Mouse (Mus musculus): ENCODE measurements at regions not wholly inside any gene's neighbourhood (a gene's known extent, or its start where the extent isn't known, plus 50 kb on each side); places are given as distances from the start of the nearest gene placed in this dataset.
A peak's percentile ranks its signal among the peaks of the same experiment; 100 is the strongest.

DNA sequence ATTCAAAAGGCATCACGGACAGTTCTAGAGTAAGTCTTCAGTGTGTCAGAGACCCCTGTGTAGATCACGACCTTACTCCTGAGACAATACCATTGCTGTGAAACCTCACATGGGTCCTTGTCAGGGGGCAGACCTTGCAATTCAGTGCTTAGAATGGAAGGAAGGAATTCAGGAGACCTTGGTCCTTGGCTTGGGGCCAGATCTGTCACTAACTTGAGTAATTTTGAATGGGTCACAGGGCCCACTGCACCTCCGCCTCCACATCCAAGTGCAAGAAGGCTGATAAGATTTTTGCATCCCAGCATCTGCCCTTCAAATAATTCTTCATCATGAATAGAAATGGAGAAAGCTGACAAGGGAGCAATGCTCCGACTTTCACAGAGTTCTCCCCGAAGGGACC, 202.6 kb downstream of the Wdr11 start:
- H3K4me1 ChIP-seq (replicated peaks; ENCODE audit: control insufficient read depth, insufficient read depth, low read length), result peaks cover 9% of the 10 kb centered on the region; the same call in 1 of the 2 replicates
- ATAC-seq, result no peak
- H3K27me3 ChIP-seq (replicated peaks; ENCODE audit: control insufficient read depth, insufficient read depth, low read length), result 0 out of 2 replicates have a peak, but pooled peaks cover 2% of the 10 kb centered on the region
- no peak overlapping the region for H3K9ac ChIP-seq (replicated peaks; ENCODE audit: low read depth, low read length)
- no peak overlapping the region for H3K27ac ChIP-seq (ENCODE audit: low read length)
- H3K36me3 ChIP-seq (ENCODE audit: control insufficient read depth, insufficient read depth), result no peaks in the 10 kb centered on the region
- WGBS, result 58% methylated on average over 5 of the region's 5 CpGs
- no peaks in the 10 kb centered on the region for H3K9me3 ChIP-seq (ENCODE audit: control insufficient read depth, low read length)
- no peak overlapping the region for H3K4me2 ChIP-seq (ENCODE audit: low read length)
- H3K4me3 ChIP-seq (replicated peaks; ENCODE audit: low read length), result no peak overlapping the region

DNA sequence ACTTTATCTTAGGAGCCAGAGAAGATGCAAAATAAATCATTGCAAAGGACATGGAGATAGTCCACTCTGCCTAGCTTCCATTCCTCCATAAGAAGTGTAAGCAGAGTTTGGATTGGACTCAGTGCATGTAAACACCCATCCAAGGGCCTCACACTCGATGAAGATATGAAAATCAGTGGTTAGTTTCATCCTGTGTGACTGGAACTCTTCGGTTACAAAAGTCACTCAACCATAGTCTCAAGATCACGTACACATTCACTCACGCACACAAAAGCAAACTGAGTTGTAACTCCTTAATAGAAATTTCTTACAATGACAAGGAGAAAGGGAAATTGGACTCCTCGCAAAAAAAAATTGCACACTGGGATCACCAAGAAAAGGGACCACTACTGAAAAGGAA, 206.9 kb downstream of the Wdr11 start:
- no peaks in the 10 kb centered on the region for H3K9me3 ChIP-seq (ENCODE audit: control insufficient read depth, low read length)
- peaks cover 14% of the 10 kb centered on the region for H3K4me1 ChIP-seq (replicated peaks; ENCODE audit: control insufficient read depth, insufficient read depth, low read length)
- H3K4me3 ChIP-seq (replicated peaks; ENCODE audit: low read length), result no peak overlapping the region
- H3K9ac ChIP-seq (replicated peaks; ENCODE audit: low read depth, low read length), result no peak overlapping the region
- no peaks in the 10 kb centered on the region for H3K27me3 ChIP-seq (replicated peaks; ENCODE audit: control insufficient read depth, insufficient read depth, low read length)
- no peak overlapping the region for H3K4me2 ChIP-seq (ENCODE audit: low read length)
- H3K27ac ChIP-seq (ENCODE audit: low read length), result no peak overlapping the region
- WGBS, result 88% methylated on average over 5 of the region's 5 CpGs
- no peak for ATAC-seq
- H3K36me3 ChIP-seq (ENCODE audit: control insufficient read depth, insufficient read depth), result no peaks in the 10 kb centered on the region

DNA sequence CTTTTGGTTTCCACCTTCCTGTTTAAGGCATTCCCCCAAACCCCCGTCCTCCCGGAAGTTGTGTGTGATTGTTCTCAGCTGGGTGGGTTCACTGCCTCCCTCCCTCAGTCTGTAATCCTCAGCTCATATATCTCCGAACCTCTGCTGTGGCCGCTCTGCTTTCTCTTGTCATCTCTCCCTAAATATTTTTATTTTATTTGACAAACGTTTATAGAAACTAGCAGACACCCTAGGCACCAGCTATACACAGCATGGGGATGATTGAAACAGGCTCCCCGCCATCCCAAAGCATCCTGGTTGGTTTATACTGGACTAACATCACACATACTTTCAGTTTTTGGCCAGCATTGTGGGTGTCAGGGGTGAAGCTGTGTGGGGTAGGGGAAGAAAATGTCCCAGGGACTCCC, 208.8 kb downstream of the Wdr11 start:
- ATAC-seq, result no peak
- 74% methylated on average over 6 of the region's 6 CpGs for whole genome bisulfite sequencing
- H3K27ac ChIP-seq (ENCODE audit: low read length), result no peak overlapping the region
- H3K4me2 ChIP-seq (ENCODE audit: low read length), result no peak overlapping the region
- no peak overlapping the region for H3K4me3 ChIP-seq (replicated peaks; ENCODE audit: low read length)
- H3K27me3 ChIP-seq (replicated peaks; ENCODE audit: control insufficient read depth, insufficient read depth, low read length), result no peaks in the 10 kb centered on the region
- no peaks in the 10 kb centered on the region for H3K36me3 ChIP-seq (ENCODE audit: control insufficient read depth, insufficient read depth)
- H3K4me1 ChIP-seq (replicated peaks; ENCODE audit: control insufficient read depth, insufficient read depth, low read length), result peaks cover 14% of the 10 kb centered on the region
- no peaks in the 10 kb centered on the region for H3K9me3 ChIP-seq (ENCODE audit: control insufficient read depth, low read length)
- no peak overlapping the region for H3K9ac ChIP-seq (replicated peaks; ENCODE audit: low read depth, low read length)

DNA sequence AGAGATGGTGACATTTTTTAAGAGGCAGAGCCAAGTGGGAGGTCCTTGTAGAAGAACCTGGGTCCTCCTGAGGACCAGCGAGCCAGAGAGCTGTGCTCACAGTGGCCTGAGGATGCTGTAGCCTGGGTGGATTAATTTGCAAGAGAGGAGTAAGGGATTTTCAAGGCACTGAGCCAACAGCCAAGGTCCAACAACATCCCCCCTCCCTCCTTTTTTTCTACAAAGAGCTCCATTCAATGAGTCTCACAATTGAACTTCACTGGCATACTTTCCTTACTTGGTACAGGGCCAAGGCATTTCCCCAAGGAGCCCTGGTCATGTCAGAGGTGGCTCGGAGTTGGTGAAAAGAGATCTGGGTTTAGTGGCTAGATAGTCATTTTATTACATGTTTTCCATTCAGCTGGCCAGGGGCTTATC, 209.8 kb downstream of the Wdr11 start:
- ATAC-seq, result peak; percentile 80
- Histone ChIP-seq H3K36me3 (ENCODE audit: control insufficient read depth, insufficient read depth) (no peaks in the 10 kb centered on the region), H3K27me3 (replicated peaks; ENCODE audit: control insufficient read depth, insufficient read depth, low read length) (no peaks in the 10 kb centered on the region), H3K9ac (replicated peaks; ENCODE audit: low read depth, low read length) (no peak overlapping the region), H3K4me3 (replicated peaks; ENCODE audit: low read length) (no peak overlapping the region), H3K4me1 (replicated peaks; ENCODE audit: control insufficient read depth, insufficient read depth, low read length) (peaks cover 14% of the 10 kb centered on the region), H3K27ac (ENCODE audit: low read length) (no peak overlapping the region), H3K4me2 (ENCODE audit: low read length) (no peak overlapping the region), H3K9me3 (ENCODE audit: control insufficient read depth, low read length) (no peaks in the 10 kb centered on the region)
- 13% methylated on average over 2 of the region's 2 CpGs for WGBS

DNA sequence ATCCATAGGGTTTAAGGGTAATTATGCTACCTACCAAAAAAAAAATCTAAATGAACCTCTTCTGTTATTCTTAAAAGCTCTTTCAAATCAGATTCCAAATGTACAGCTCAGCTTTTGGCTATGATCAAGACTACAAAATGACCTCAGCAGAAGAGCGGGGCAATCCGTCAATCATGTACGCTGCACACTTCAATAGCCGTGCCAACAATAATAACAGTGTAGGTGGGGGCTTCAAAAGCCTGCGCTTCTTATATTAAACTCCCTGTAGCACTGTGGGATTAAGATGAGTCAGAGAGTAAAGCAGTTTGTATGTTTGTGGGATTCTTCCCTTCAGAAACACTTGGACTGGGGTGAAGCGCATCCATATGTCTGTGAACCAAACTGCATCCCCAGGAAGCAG, 210.5 kb downstream of the Wdr11 start:
- WGBS, result 23% methylated on average over 6 of the region's 6 CpGs
- no peak overlapping the region for H3K4me3 ChIP-seq (replicated peaks; ENCODE audit: low read length)
- H3K4me2 ChIP-seq (ENCODE audit: low read length), result no peak overlapping the region
- no peak overlapping the region for H3K27ac ChIP-seq (ENCODE audit: low read length)
- no peaks in the 10 kb centered on the region for H3K27me3 ChIP-seq (replicated peaks; ENCODE audit: control insufficient read depth, insufficient read depth, low read length)
- H3K9ac ChIP-seq (replicated peaks; ENCODE audit: low read depth, low read length), result no peak overlapping the region
- peaks cover 14% of the 10 kb centered on the region for H3K4me1 ChIP-seq (replicated peaks; ENCODE audit: control insufficient read depth, insufficient read depth, low read length)
- ATAC-seq, result no peak
- no peaks in the 10 kb centered on the region for H3K9me3 ChIP-seq (ENCODE audit: control insufficient read depth, low read length)
- H3K36me3 ChIP-seq (ENCODE audit: control insufficient read depth, insufficient read depth), result no peaks in the 10 kb centered on the region

DNA sequence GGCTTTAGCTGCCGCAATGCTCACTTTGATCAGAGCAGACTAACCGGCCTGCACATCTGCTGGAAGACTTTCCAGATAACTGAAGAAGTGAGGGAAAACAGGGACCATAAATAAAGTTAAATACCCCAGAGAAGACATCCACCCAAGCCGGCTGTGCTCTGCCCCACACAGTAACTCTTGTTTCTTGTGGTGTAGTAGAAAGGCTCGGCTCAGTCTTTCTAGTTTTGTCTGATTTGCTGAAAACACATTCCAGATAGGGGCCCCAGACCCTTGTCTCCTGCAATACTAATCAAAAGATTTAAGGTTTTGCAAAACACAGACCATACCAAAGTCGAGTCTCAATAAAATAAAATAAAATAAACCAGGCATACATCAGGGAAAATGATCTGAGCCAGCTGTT, 213.7 kb downstream of the Wdr11 start:
- 92% methylated on average over 5 of the region's 5 CpGs for WGBS
- Histone ChIP-seq H3K4me1 (replicated peaks; ENCODE audit: control insufficient read depth, insufficient read depth, low read length) (peaks cover 14% of the 10 kb centered on the region), H3K27me3 (replicated peaks; ENCODE audit: control insufficient read depth, insufficient read depth, low read length) (no peaks in the 10 kb centered on the region), H3K9me3 (ENCODE audit: control insufficient read depth, low read length) (no peaks in the 10 kb centered on the region), H3K9ac (replicated peaks; ENCODE audit: low read depth, low read length) (no peak overlapping the region), H3K36me3 (ENCODE audit: control insufficient read depth, insufficient read depth) (no peaks in the 10 kb centered on the region), H3K4me2 (ENCODE audit: low read length) (no peak overlapping the region), H3K27ac (ENCODE audit: low read length) (no peak overlapping the region), H3K4me3 (replicated peaks; ENCODE audit: low read length) (no peak overlapping the region)
- no peak for ATAC-seq

DNA sequence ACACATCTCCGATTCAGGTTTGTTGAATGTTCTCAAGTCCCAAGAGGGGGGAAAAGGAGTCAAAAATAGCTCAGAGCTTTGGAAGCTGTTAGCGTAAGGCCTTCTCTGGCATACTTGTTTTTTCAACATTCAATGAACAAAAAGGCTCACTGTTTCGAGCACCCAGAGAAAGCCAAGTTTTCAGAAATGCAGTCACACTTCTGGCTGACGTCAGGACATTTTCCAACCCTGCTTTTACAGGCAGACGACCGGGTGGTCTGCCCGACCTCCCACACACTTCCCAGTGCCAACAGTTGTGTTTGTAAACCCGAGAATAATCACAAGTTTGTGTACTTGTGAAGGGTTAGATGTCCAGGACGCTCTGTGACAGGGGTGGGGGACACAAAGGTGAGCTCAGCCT, 218.5 kb downstream of the Wdr11 start:
- H3K4me1 ChIP-seq (replicated peaks; ENCODE audit: control insufficient read depth, insufficient read depth, low read length), result no peaks in the 10 kb centered on the region
- ATAC-seq, result no peak; the same call in 1 of the 2 replicates
- WGBS, result 49% methylated on average over 9 of the region's 9 CpGs
- H3K27me3 ChIP-seq (replicated peaks; ENCODE audit: control insufficient read depth, insufficient read depth, low read length), result no peaks in the 10 kb centered on the region
- no peak overlapping the region for H3K4me3 ChIP-seq (replicated peaks; ENCODE audit: low read length)
- no peak overlapping the region for H3K4me2 ChIP-seq (ENCODE audit: low read length)
- no peak overlapping the region for H3K9ac ChIP-seq (replicated peaks; ENCODE audit: low read depth, low read length)
- no peaks in the 10 kb centered on the region for H3K36me3 ChIP-seq (ENCODE audit: control insufficient read depth, insufficient read depth)
- no peaks in the 10 kb centered on the region for H3K9me3 ChIP-seq (ENCODE audit: control insufficient read depth, low read length)
- H3K27ac ChIP-seq (ENCODE audit: low read length), result no peak overlapping the region

DNA sequence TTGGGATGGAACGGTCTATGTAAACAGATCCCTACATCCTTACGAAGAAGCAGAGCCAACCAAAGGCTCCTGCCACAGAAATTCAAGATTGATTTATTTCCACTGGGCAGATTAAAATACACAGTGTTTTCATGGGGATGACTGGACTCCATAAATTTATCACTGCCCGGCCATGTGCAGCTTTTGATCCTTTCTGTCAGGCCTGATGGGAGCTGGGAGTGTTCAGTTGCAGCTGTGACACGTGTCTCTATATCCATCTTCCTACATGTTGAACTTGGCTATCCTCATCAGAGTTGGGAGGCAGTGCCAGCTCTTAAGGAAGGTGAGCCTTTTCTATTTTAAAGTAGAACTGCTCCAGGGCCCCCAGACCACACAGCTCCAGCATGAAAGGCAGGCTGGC, 218.9 kb downstream of the Wdr11 start:
- Histone ChIP-seq H3K27me3 (replicated peaks; ENCODE audit: control insufficient read depth, insufficient read depth, low read length) (no peaks in the 10 kb centered on the region), H3K27ac (ENCODE audit: low read length) (no peak overlapping the region), H3K36me3 (ENCODE audit: control insufficient read depth, insufficient read depth) (no peaks in the 10 kb centered on the region), H3K4me3 (replicated peaks; ENCODE audit: low read length) (no peak overlapping the region), H3K9ac (replicated peaks; ENCODE audit: low read depth, low read length) (no peak overlapping the region), H3K9me3 (ENCODE audit: control insufficient read depth, low read length) (no peaks in the 10 kb centered on the region), H3K4me2 (ENCODE audit: low read length) (no peak overlapping the region), H3K4me1 (replicated peaks; ENCODE audit: control insufficient read depth, insufficient read depth, low read length) (no peaks in the 10 kb centered on the region)
- ATAC-seq, result no peak
- WGBS, result 77% methylated on average over 4 of the region's 4 CpGs

DNA sequence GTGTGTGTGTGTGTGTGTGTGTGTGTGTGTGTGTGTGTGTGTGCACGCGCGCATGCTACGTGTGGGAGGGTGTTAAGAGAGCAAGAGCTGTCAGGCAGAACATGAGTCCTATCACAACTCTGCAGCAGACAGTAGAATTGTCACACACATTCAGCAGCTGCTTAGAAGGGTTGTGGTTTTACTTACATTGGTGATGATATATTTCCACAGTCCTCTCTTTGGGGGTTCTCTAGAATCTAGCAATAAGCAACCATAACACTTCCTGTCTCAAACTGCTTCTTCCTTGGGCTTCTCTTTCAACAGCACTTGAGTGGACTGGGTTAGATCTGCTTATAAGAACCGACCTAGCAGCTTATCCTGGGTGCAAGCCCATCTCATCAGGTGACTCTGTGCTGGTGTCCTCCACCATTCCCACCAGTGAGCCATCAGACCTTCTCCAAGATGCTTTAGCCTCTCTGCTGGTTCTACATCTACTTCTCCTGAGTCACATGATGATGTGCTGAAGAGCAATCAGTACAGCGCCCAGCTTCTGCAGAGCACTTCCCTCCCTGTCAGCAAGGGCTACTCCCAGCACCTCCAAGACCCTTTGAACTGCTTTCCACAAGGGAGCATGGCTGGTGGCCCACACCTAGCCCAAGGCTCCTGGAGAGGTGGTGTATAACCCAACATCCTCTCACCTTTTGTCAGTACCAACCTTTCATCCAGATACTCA, 222.6 kb downstream of the Wdr11 start:
- no peaks in the 10 kb centered on the region for H3K4me1 ChIP-seq (replicated peaks; ENCODE audit: control insufficient read depth, insufficient read depth, low read length)
- H3K9ac ChIP-seq (replicated peaks; ENCODE audit: low read depth, low read length), result no peak overlapping the region
- no peaks in the 10 kb centered on the region for H3K9me3 ChIP-seq (ENCODE audit: control insufficient read depth, low read length)
- no peak for ATAC-seq
- no peak overlapping the region for H3K27ac ChIP-seq (ENCODE audit: low read length)
- H3K27me3 ChIP-seq (replicated peaks; ENCODE audit: control insufficient read depth, insufficient read depth, low read length), result no peaks in the 10 kb centered on the region
- 88% methylated on average over 6 of the region's 6 CpGs for WGBS
- H3K4me3 ChIP-seq (replicated peaks; ENCODE audit: low read length), result no peak overlapping the region
- no peak overlapping the region for H3K4me2 ChIP-seq (ENCODE audit: low read length)
- H3K36me3 ChIP-seq (ENCODE audit: control insufficient read depth, insufficient read depth), result no peaks in the 10 kb centered on the region

DNA sequence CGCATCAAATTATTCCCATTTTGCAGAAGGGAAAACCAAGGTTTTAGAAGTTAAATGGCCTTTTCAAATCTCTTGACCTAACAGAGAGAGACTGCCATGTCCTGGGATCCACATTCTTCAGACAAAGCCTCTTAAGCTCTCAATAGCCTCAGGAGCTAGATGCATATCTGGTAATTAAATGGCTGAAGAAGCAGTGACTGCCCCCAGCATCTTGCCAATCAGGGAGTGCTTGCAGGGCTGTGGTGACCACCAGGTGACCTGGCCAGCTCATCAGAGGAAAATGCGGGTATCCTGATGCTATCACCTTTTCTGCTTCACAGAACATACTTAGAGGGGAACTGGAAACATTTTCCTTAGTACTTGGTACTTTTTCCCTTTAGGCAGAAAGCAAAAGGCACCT, 227.2 kb downstream of the Wdr11 start:
- ATAC-seq, result no peak
- H3K36me3 ChIP-seq (ENCODE audit: control insufficient read depth, insufficient read depth), result no peaks in the 10 kb centered on the region
- no peak overlapping the region for H3K4me3 ChIP-seq (replicated peaks; ENCODE audit: low read length)
- no peak overlapping the region for H3K27ac ChIP-seq (ENCODE audit: low read length)
- H3K27me3 ChIP-seq (replicated peaks; ENCODE audit: control insufficient read depth, insufficient read depth, low read length), result no peaks in the 10 kb centered on the region
- H3K9ac ChIP-seq (replicated peaks; ENCODE audit: low read depth, low read length), result no peak overlapping the region
- no peaks in the 10 kb centered on the region for H3K4me1 ChIP-seq (replicated peaks; ENCODE audit: control insufficient read depth, insufficient read depth, low read length)
- WGBS, result 93% methylated on average over 2 of the region's 2 CpGs
- no peaks in the 10 kb centered on the region for H3K9me3 ChIP-seq (ENCODE audit: control insufficient read depth, low read length)
- H3K4me2 ChIP-seq (ENCODE audit: low read length), result no peak overlapping the region
